Mouse (Mus musculus): Measurements from ENCODE around the gene Ano7. TPM values are rescaled to one million over a fixed set of nuclear protein-coding genes. Genes with fewer than 3 reads are reported as not detected.

Gene Ano7
- total RNA-seq (2021): not detected
- long read RNA-seq, experiment 1: 0 reads
- long read RNA-seq, experiment 2: 0 reads

- no peak for DNase-seq (ENCODE audit: low spot score)
Observed at GRCm38 (mm10) chr1:93373665-93374064, at the start of gene Ano7. TSS of gene Ano7 (plus strand) at chr1:93373930.

- DNase-seq (ENCODE audit: low spot score): no peak
Observed at GRCm38 (mm10) chr1:93323973-93324372, 49.8 kb upstream of the Ano7 start.

DNA sequence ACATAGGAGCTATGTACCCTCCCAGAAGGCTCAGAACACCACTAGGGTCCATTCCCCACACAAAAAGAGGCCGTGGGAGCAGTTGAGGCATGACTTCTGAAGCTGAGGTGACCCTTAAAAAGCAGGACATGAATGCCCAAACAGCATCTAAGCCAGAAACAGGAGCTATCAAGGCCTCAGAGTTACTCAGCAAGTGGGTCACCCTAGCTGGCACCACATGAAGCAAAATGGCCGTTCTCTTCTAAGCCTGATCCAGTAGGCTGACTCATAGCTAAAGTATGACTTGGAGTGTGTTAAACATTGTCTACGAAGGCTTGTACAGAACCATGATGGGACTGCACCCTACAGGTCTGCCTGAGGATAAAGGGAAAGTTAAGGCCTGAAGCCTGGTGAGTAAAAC lies 47.3 kb upstream of the Ano7 start:
- no peak for DNase-seq (ENCODE audit: low spot score)

- no peak for DNase-seq (ENCODE audit: low spot score)
Observed at GRCm38 (mm10) chr1:93334621-93335020, 39.1 kb upstream of the Ano7 start.

DNA sequence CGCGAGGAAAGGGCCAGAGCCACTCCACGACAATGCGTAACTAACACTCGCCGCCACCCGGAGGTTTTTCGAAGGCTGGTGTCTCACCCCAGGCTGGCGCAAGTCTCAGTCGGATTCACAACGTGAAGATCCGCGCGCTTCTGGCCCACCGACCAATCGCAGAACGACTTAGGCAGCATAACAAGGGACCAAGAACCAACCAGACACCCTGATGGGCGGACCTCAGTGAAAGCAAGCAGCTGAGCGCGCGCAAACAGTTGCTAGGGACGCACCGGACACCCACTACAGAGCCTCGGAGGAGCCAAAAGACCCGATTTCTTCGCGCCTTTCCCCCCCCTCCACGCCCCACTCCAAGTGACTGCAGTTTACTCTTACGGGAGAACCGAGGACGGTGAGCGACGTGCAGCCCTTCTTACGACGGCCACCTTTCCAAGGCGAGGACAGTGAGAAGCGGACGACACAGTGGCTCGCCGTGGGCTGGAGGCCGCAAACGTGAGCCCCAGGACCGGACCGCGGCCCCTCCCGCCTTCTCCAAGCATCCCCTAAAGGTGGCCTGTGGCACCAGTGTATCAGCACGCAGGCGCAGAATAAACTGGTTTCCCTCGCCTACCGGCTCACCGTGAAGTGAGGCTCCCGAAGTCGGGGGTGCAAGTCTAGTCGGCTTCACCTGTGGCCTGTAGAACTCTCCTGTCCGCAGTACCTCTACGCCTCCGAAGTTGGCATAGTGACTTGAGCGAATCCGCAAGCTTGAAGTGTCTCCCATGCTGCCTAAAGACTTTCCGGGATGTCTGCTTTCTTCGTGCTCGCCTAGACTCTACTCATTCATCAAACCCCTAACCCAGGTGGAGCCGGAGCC lies 30.9 kb upstream of the Ano7 start, which contains the start of the genes Ppp1r7 and Pask:
Gene Ppp1r7, plus strand, starts transcription at position 207 of the 856 bp plus-strand sequence.
Gene Pask, minus strand, starts transcription at position 835 of the 856 bp plus-strand sequence.
- DNase-seq (ENCODE audit: low spot score): peak; percentile 94

- peak; percentile 96 for DNase-seq (ENCODE audit: low spot score)
Observed at GRCm38 (mm10) chr1:93343504-93344047, 30.2 kb upstream of the Ano7 start.

GRCm38 (mm10) chr1:93347176-93347575 lies 26.6 kb upstream of the Ano7 start:
- DNase-seq (ENCODE audit: low spot score): no peak

- DNase-seq (ENCODE audit: low spot score): no peak
Observed at GRCm38 (mm10) chr1:93349701-93350100, 24.0 kb upstream of the Ano7 start.

DNA sequence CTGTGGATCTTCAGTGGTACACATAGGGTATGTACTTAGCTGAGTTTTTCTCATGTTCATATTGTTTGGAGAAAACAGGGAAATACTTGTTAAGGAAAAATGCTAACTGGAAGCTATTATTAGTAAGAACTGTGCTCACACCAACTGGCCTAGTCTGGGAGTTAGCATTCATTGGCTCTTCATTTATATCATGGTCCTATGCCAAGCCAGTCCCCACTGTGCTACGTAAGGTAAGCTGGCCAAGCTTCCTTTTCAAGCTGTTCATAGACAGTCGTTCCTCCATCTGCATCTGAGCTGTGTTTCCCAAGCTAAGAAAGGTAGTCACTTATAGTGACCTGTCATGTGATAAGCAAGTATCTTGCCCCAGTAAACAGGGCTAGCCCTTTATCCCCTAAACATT lies 21.0 kb upstream of the Ano7 start:
- no peak for DNase-seq (ENCODE audit: low spot score)

GRCm38 (mm10) chr1:93362661-93363060 lies 11.1 kb upstream of the Ano7 start:
- no peak for DNase-seq (ENCODE audit: low spot score)

- no peak for DNase-seq (ENCODE audit: low spot score)
Observed at GRCm38 (mm10) chr1:93365641-93366040, 8.1 kb upstream of the Ano7 start.

GRCm38 (mm10) chr1:93377307-93377706 lies 3.6 kb downstream of the Ano7 start:
- no peak for DNase-seq (ENCODE audit: low spot score)

- no peak for DNase-seq (ENCODE audit: low spot score)
Observed at GRCm38 (mm10) chr1:93379117-93379516, 5.4 kb downstream of the Ano7 start.

GRCm38 (mm10) chr1:93387198-93387597 lies 13.5 kb downstream of the Ano7 start:
- DNase-seq (ENCODE audit: low spot score): no peak

DNA sequence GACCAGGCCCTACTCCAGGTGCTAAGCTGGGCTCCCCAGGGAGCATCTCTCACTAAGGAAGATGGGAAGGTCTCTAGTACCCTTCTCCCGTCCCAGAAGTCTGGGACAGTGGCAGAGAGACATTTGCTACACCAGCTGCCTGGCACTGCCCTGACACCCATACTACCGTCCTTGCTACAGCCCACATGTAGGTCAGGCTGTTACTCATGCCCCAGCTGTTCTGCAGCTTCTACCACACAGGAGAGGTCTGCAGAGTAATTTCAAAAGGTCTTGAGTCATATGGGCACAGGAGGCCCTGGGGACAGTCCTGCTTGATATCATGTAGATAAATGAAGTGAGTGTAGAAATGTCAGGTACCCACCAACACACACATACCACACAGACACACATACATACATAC lies 15.2 kb downstream of the Ano7 start:
- DNase-seq (ENCODE audit: low spot score): no peak

GRCm38 (mm10) chr1:93401191-93402052 lies 27.7 kb downstream of the Ano7 start:
- DNase-seq (ENCODE audit: low spot score): no peak

GRCm38 (mm10) chr1:93403403-93403802 lies 29.7 kb downstream of the Ano7 start:
- no peak for DNase-seq (ENCODE audit: low spot score)

DNA sequence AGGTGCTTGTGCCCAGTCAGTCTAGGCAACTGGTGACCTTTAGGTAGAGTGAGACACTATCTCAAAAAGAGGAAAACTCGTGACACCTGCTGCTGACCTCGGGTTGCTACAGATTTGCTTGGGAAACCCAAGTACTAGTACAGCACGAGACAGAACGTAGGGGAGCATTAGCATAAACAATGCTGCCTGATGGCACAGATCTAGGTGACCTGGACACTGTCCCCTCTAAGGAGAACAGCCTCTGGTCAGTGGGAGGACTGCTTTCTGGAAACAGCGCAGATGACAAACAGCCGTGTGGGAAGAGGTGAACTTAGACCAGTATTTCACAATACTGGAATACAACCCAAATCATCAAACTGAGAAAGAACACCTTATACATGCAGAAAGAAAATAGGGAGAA lies 58.4 kb downstream of the Ano7 start:
- DNase-seq (ENCODE audit: low spot score): no peak

GRCm38 (mm10) chr1:93439321-93439720 lies 65.6 kb downstream of the Ano7 start:
- no peak for DNase-seq (ENCODE audit: low spot score)

GRCm38 (mm10) chr1:93444405-93445110 lies 70.8 kb downstream of the Ano7 start:
- DNase-seq (ENCODE audit: low spot score): peak; percentile 83

DNA sequence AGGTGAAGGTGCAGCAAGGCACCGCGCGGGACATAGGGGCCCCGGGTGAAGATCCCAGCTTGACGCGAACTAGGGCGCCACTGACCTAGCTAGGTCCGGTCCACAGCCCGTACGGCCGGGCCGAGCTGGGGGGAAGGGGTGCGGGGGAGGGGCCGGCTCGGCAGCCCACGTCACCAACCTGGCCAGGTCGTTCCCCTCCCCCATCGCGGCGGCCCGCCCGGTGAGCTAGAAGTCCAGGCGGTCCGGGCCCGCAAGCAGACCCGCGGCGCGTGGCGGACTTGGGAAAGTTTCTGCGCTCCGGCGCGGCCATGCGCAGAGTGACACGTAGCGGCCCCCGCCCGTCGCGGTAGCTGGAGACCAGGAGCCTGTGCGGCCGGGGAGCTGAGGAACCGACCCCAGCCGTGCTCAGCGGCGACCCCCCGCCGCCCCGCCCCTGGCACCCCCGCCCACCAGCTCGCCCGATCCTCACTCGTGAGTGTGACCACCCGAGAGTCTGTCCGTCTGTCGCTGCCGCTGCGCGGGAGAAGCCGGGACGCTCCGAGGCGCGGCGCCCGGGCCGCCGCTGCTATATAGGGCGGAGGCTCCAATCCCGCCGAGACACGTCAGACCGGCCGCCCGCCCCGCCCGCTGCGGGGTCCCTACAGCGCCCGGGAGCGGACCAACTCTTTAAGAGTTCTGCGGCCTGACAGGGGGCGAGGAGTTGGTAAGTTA lies 71.5 kb downstream of the Ano7 start:
- peak; percentile 81 for DNase-seq (ENCODE audit: low spot score)
